11 mouse cellular contexts compared by ENCODE assay signal in genomic region chr13:81730362-81730761, GRCm38 (mm10).
"Had no signal": no experiment of that assay in that cellular context is flagged by ENCODE, and none has a peak within 500 bp of the region (broad histone marks: within the 10 kb centered on the region; RNA-seq: fewer than 3 reads in every experiment).

No protein-coding gene starts in this region.

- H3K9ac ChIP-seq: intestine, embryonic 15.5 days; limb, embryonic 12.5 days; lung, embryonic 15.5 days; midbrain, embryonic 12.5 days had no signal

- H3K4me1 ChIP-seq: intestine, embryonic 15.5 days; limb, embryonic 12.5 days; lung, embryonic 15.5 days; midbrain, embryonic 12.5 days had no signal

- H3K27ac ChIP-seq: intestine, embryonic 15.5 days; layer of hippocampus, adult 2 months; limb, embryonic 12.5 days; lung, embryonic 15.5 days; midbrain, embryonic 12.5 days had no signal

- ATAC-seq: intestine, embryonic 15.5 days had no signal

- H3K27me3 ChIP-seq: intestine, embryonic 15.5 days; limb, embryonic 12.5 days; lung, embryonic 15.5 days; midbrain, embryonic 12.5 days had no signal

- H3K36me3 ChIP-seq: intestine, embryonic 15.5 days; limb, embryonic 12.5 days; lung, embryonic 15.5 days; midbrain, embryonic 12.5 days had no signal

- H3K9me3 ChIP-seq: intestine, embryonic 15.5 days; limb, embryonic 12.5 days; lung, embryonic 15.5 days; midbrain, embryonic 12.5 days had no signal

- H3K4me3 ChIP-seq: intestine, embryonic 15.5 days; layer of hippocampus, adult 2 months; limb, embryonic 12.5 days; lung, embryonic 15.5 days; midbrain, embryonic 12.5 days had no signal

- H3K4me2 ChIP-seq: intestine, embryonic 15.5 days; limb, embryonic 12.5 days; lung, embryonic 15.5 days; midbrain, embryonic 12.5 days had no signal

- DNase-seq: kidney, adult 18-20 months; kidney, postnatal 10 days; kidney, postnatal 4 days; lung, postnatal 36 days; right cerebral cortex, postnatal 14 days; thymus, postnatal 4 days had no signal
